Mouse (Mus musculus) kidney, adult 10 weeks (tissue): ENCODE data around the gene Grm5. TPM values are rescaled to one million over a fixed set of nuclear protein-coding genes. Genes with fewer than 3 reads are reported as not detected.

ENCODE experiments used
- polyA plus RNA-seq: library from polyadenylated mRNA; stranded (reverse); fragments of 350-450 nt; fragmentation: Illumina TruSeq; extraction: RNeasy Lipid Tissue Mini Kit (QIAGEN cat#74804); gene quantifications from one replicate; pipeline ENCODE4 v1.2.3, GENCODE M21; 2014; ENCODE audit warnings: low read depth, low replicate concordance

Gene Grm5
- polyA plus RNA-seq = not detected

GRCm38 (mm10) chr7:87583868-87584267 lies at the start of gene Grm5:
Gene Grm5, plus strand, starts transcription at chr7:87584168.

Other genes with a start within 250 kb of the Grm5 start
- gene Tyr, start 90.7 kb upstream of the Grm5 start, polyA plus RNA-seq = not detected